ENCODE assay signal across 8 mouse cellular contexts in the genomic region with DNA sequence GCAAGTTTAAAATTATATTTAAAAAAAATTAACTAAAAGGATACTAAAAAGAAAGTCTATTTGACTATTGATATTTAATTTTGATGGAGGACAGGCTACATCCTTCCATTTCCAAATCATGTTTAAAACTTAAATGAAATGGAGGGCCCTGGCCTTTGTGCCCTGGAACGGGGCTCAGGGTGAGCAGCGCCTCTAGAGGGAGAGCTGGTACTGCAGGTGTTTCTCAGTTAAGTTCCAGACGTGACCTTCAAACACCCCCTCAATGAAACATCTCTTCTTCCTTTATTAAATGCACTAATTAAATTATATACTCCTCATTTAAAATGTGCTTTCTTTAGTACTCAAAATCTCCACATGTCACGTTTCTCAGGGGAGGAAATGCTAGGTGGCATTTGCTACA.
A peak's percentile ranks its signal among the peaks of the same experiment; 100 is the strongest.
DNase-seq lines count a peak whose midpoint lies in the region; ATAC-seq lines count a peak whose summit lies in the region.

No protein-coding gene starts in this region.

- 0 out of 2 replicates have a peak, but pooled peaks have one; percentile 39 for ATAC-seq in megakaryocyte progenitor cell, adult 5-6 weeks (replicated peaks; ENCODE audit: poor library complexity)
- ATAC-seq in CD4-positive, CD25-positive, alpha-beta regulatory T cell, adult 4 months = no peak

- intact Hi-C loops in gastrocnemius, postnatal 36 days (cut with DNase I) = no loop called here
- intact Hi-C loops in heart, postnatal 10 days (cut with DNase I) = loop anchor here (5.0 kb wide), 1 partner anchor 282 kb away; a partner anchor contains a TSS

- DNase-seq in gastrocnemius, postnatal 10 days = peak; percentile 44
- DNase-seq in gastrocnemius, postnatal 36 days = no peak
- DNase-seq in urinary bladder, postnatal 25 days (ENCODE audit: low spot score) = peak; percentile 8
- DNase-seq in urinary bladder, postnatal 4 days (ENCODE audit: low spot score in 2 of 2) = no peak
- DNase-seq in heart, postnatal 10 days = peak; percentile 27 to 49
- no peak for DNase-seq in spleen, postnatal 14 days (ENCODE audit: low spot score in 2 of 2)

Comparison
In these comparisons a context has a peak if more than half of its experiments do, and no peak if none do; other contexts are left out.
1. DNase-seq: peak in gastrocnemius, postnatal 10 days (single experiment), urinary bladder, postnatal 25 days (single experiment) and heart, postnatal 10 days (2 of 2); none in gastrocnemius, postnatal 36 days (0 of 2), urinary bladder, postnatal 4 days (0 of 2) and spleen, postnatal 14 days (0 of 2).